Mouse (Mus musculus) olfactory bulb, adult 2 months (tissue): ENCODE data around the gene Rps6ka5.

ENCODE experiments used
- CTCF ChIP-seq: fragments of 200-500 bp; IDR thresholded peaks from 2 replicates; pipeline ENCODE4 v1.5.1; 2012; ENCODE audit warnings: low read depth, mild to moderate bottlenecking, low read length, moderate library complexity; ENCODE audit not compliant: insufficient read depth
- POLR2A ChIP-seq: fragments of 200-500 bp; IDR thresholded peaks from 2 replicates; pipeline ENCODE4 v1.6.1; 2012; ENCODE audit warnings: mild to moderate bottlenecking, low read depth, low read length, moderate library complexity; ENCODE audit not compliant: insufficient read depth

DNA sequence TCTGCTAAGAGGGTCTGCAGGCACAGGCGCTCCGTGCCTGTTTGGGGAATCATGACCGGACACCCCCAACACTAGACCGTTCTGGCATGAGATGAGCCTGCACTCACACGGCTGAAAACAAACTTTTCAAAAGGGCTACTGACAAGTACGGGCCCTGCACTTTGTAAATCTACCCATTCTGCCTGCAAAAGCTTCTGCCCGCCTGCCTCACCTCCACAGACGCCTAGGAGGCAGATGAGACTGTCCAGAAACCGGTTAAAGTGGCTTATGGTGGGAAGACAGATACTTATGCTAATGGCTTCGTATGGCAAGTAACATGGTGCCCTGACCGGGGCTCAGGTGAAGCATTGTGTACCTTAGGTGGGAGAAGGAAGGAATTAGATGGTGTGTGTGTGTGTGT, 189.7 kb downstream of the Rps6ka5 start:
- TF ChIP-seq CTCF, result no peak
- TF ChIP-seq POLR2A, result no peak
